Mouse (Mus musculus) liver, embryonic 14.5 days (tissue): Measurements from ENCODE around the gene Myrip.

Experiments used
- CTCF ChIP-seq: IDR thresholded peaks from 2 replicates; pipeline ENCODE4 v1.5.1; 2016; ENCODE audit warnings: antibody characterized with exemption, low read depth, control low read depth
- EP300 ChIP-seq: IDR thresholded peaks from 2 replicates; pipeline ENCODE4 v1.6.1; 2016; ENCODE audit warnings: antibody characterized with exemption, low read depth

- no peak for TF ChIP-seq CTCF
- TF ChIP-seq EP300, result no peak
Observed at GRCm38 (mm10) chr9:120436854-120437253, 135.5 kb downstream of the Myrip start.
